8 mouse cellular contexts compared by ENCODE assay signal in the genomic region with DNA sequence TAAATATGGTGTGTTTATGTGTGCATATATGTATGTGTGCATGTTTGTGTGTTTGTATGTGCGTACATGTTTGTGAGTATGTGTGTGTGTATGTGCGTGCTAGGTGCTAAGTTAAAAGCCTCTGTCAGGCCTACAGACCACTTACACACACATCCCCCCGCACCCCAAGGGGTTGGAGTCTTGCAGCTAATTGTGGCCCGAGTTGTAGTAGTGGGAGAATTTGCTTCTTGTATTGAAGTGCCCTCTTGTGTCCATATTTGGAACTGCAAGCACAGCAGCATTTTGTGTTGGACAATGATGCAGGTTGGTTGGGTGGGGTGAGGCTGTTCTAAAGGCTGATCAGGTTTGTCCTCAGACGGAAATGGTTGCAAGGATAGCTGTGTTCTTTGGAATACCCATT. TPM values are rescaled to one million over a fixed set of nuclear protein-coding genes. Genes with fewer than 3 reads are reported as not detected.
DNase-seq lines count a peak whose midpoint lies in the region; ATAC-seq and TF ChIP-seq lines count a peak whose summit lies in the region.

No protein-coding gene starts in this region.

- H3K4me1 ChIP-seq in kidney, adult 2 months (ENCODE audit: control insufficient read depth, insufficient read depth, low read length) = no peaks in the 10 kb centered on the region
- H3K4me1 ChIP-seq in limb, embryonic 13.5 days = no peaks in the 10 kb centered on the region
- no peaks in the 10 kb centered on the region for H3K4me1 ChIP-seq in neural tube, embryonic 11.5 days (ENCODE audit: control insufficient read depth, insufficient read depth, low read length)

- H3K4me3 ChIP-seq in kidney, adult 2 months (ENCODE audit: insufficient read depth, low read depth, low read length) = no peak overlapping the region
- no peak overlapping the region for H3K4me3 ChIP-seq in limb, embryonic 13.5 days
- no peak overlapping the region for H3K4me3 ChIP-seq in neural tube, embryonic 11.5 days (ENCODE audit: low read depth, low read length)

- TF ChIP-seq CTCF in kidney, adult 2 months (conservative IDR thresholded peaks at IDR 0.05; ENCODE audit: insufficient read depth, insufficient read length, low read depth, low read length) = peak; percentile 75

- DNase-seq in 3T3-L1 (ENCODE audit: low read depth, low spot score) = peak; percentile 85
- peak; percentile 59 for DNase-seq in MN1 (ENCODE audit: low spot score)
- peak; percentile 78 for DNase-seq in cerebellum, adult 8-10 months
- DNase-seq in gastrocnemius, adult 18-20 months (ENCODE audit: low spot score) = peak; percentile 82
- DNase-seq in kidney, adult 2 months = peak; percentile 82
- DNase-seq in neural tube, embryonic 11.5 days (ENCODE audit: low spot score) = peak; percentile 58
- DNase-seq in thymus, postnatal 25 days = peak; percentile 68

- H3K4me2 ChIP-seq in limb, embryonic 13.5 days (replicated peaks) = no peak overlapping the region
- H3K4me2 ChIP-seq in neural tube, embryonic 11.5 days (ENCODE audit: low read depth) = no peak overlapping the region

- no peaks in the 10 kb centered on the region for H3K36me3 ChIP-seq in kidney, adult 2 months (ENCODE audit: control insufficient read depth, insufficient read depth, low read length)
- H3K36me3 ChIP-seq in limb, embryonic 13.5 days = no peaks in the 10 kb centered on the region
- H3K36me3 ChIP-seq in neural tube, embryonic 11.5 days (ENCODE audit: control insufficient read depth, insufficient read depth, low read length) = no peaks in the 10 kb centered on the region

- no peak overlapping the region for H3K9ac ChIP-seq in limb, embryonic 13.5 days
- H3K9ac ChIP-seq in neural tube, embryonic 11.5 days (ENCODE audit: low read length) = no peak overlapping the region

- WGBS in kidney, adult 2 months = 28% methylated on average over 5 of the region's 5 CpGs
- 35% methylated on average over 5 of the region's 5 CpGs for WGBS in limb, embryonic 13.5 days
- WGBS in neural tube, embryonic 11.5 days = 38% methylated on average over 5 of the region's 5 CpGs

- H3K9me3 ChIP-seq in limb, embryonic 13.5 days = no peaks in the 10 kb centered on the region
- no peaks in the 10 kb centered on the region for H3K9me3 ChIP-seq in neural tube, embryonic 11.5 days (ENCODE audit: control insufficient read depth, low read length)

- H3K27ac ChIP-seq in kidney, adult 2 months (ENCODE audit: insufficient read depth, low read depth, low read length) = no peak overlapping the region
- H3K27ac ChIP-seq in limb, embryonic 13.5 days = no peak overlapping the region
- H3K27ac ChIP-seq in neural tube, embryonic 11.5 days (ENCODE audit: low read depth, low read length) = no peak overlapping the region

- H3K27me3 ChIP-seq in kidney, adult 2 months (replicated peaks; ENCODE audit: control insufficient read depth, insufficient read depth, low read length) = no peaks in the 10 kb centered on the region
- no peaks in the 10 kb centered on the region for H3K27me3 ChIP-seq in limb, embryonic 13.5 days
- no peaks in the 10 kb centered on the region for H3K27me3 ChIP-seq in neural tube, embryonic 11.5 days (ENCODE audit: control insufficient read depth, insufficient read depth, low read length)

- no peak for TF ChIP-seq POLR2A in kidney, adult 2 months (IDR thresholded peaks at IDR 0.05; ENCODE audit: low read depth, low read length)

- ATAC-seq in limb, embryonic 13.5 days (ENCODE audit: low FRiP score, low read depth) = 0 out of 2 replicates have a peak, but pooled peaks have one; percentile 28
- ATAC-seq in neural tube, embryonic 11.5 days (ENCODE audit: insufficient read depth, low FRiP score, low TSS enrichment) = 0 out of 2 replicates have a peak, but pooled peaks have one; percentile 23

RNA-seq across cellular contexts. Expression of gene Ifi27l2b, which starts 35.7 kb away (rescaled TPM):
- total RNA-seq in gastrocnemius, adult 18-20 months (2021) = not detected
- polyA plus RNA-seq in kidney, adult 2 months (2012; rRNA removed) = 0.08 and 0.19 TPM in 2 replicates
- polyA plus RNA-seq in limb, embryonic 13.5 days (2015; fragmentation: Nextera tagmentation; extraction: Ambion mirVana) = not detected in 2 replicates
- polyA plus RNA-seq in neural tube, embryonic 11.5 days (2014; fragmentation: Nextera tagmentation; extraction: Ambion mirVana) = not detected in 2 replicates

RNA-seq across cellular contexts. Expression of gene Ppp4r4, which starts 39.3 kb away (rescaled TPM):
- under 1 TPM; 0.21 to 0.71 TPM for total RNA-seq in gastrocnemius, adult 18-20 months (2021)
- 0.99 and 1.0 TPM in 2 replicates for polyA plus RNA-seq in kidney, adult 2 months (2012; rRNA removed)
- polyA plus RNA-seq in limb, embryonic 13.5 days (2015; fragmentation: Nextera tagmentation; extraction: Ambion mirVana) = 0.89 and 1.1 TPM in 2 replicates
- polyA plus RNA-seq in neural tube, embryonic 11.5 days (2014; fragmentation: Nextera tagmentation; extraction: Ambion mirVana) = 2.6 and 2.7 TPM in 2 replicates

RNA-seq across cellular contexts. Expression of gene Ifi27l2a, which starts 49.3 kb away (rescaled TPM):
- 10 to 100 TPM; 15.5 to 29.8 TPM for total RNA-seq in gastrocnemius, adult 18-20 months (2021)
- polyA plus RNA-seq in kidney, adult 2 months (2012; rRNA removed) = 427 and 428 TPM in 2 replicates
- 1.9 and 3.1 TPM in 2 replicates for polyA plus RNA-seq in limb, embryonic 13.5 days (2015; fragmentation: Nextera tagmentation; extraction: Ambion mirVana)
- polyA plus RNA-seq in neural tube, embryonic 11.5 days (2014; fragmentation: Nextera tagmentation; extraction: Ambion mirVana) = 1.4 TPM in 2 replicates

RNA-seq across cellular contexts. Expression of gene Ifi27, which starts 58.8 kb away (rescaled TPM):
- 10 to 100 TPM; 53.0 to 82.0 TPM for total RNA-seq in gastrocnemius, adult 18-20 months (2021)
- 320 and 355 TPM in 2 replicates for polyA plus RNA-seq in kidney, adult 2 months (2012; rRNA removed)
- 19.6 and 22.9 TPM in 2 replicates for polyA plus RNA-seq in limb, embryonic 13.5 days (2015; fragmentation: Nextera tagmentation; extraction: Ambion mirVana)
- 1.8 and 2.0 TPM in 2 replicates for polyA plus RNA-seq in neural tube, embryonic 11.5 days (2014; fragmentation: Nextera tagmentation; extraction: Ambion mirVana)

Comparison
In these comparisons a context has a peak if more than half of its experiments do, and no peak if none do; other contexts are left out.
1. RNA of gene Ifi27l2a, which starts 49.3 kb away (polyA plus RNA-seq): 427 to 428 TPM in kidney, adult 2 months; 1.9 to 3.1 TPM in limb, embryonic 13.5 days and 1.4 TPM in neural tube, embryonic 11.5 days; every median in the first group is over 100 times any median in the second.
2. Peak in every context shown above with its lines, with median percentiles within 50 percentile points of each other: DNase-seq.